Mouse (Mus musculus): ENCODE measurements at regions not wholly inside any gene's neighbourhood (a gene's known extent, or its start where the extent isn't known, plus 50 kb on each side); places are given as distances from the start of the nearest gene placed in this dataset.

DNA sequence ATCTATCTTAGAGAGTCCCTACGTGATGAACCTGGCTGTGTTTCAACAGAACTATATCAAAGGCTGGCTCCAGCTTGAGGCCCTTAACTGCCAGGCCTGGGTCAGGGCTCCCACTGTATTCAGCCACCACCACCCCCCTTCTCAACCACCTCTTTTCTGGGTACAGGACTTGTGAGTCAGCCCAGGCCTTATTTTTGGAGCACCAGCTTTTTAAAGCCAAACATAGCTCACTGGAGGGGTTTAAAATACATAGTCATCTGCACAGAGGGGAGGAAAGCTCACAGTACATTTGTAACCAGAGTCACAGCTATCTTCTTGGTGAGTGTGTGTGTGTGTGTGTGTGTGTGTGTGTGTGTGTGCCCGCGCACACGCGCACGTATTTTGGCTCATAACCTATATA, 509.0 kb downstream of the Adam3 start:
- TF ChIP-seq USF2 (IDR thresholded peaks at IDR 0.05; ENCODE audit: borderline replicate concordance in 1 of 2, insufficient read depth in 1 of 2, low read depth in 1 of 2, low read length in 2 of 2) (no peak), TAL1 (IDR thresholded peaks at IDR 0.05; ENCODE audit: low read length) (no peak), ZC3H11A (IDR thresholded peaks at IDR 0.05; ENCODE audit: low read depth, low read length) (no peak), CTCF (IDR thresholded peaks at IDR 0.05 in 2 of 3, conservative IDR thresholded peaks at IDR 0.05 in 1 of 3; ENCODE audit: control insufficient read depth in 1 of 3, insufficient read depth in 1 of 3, low read depth in 2 of 3, low read length in 3 of 3, poor library complexity in 1 of 3, severe bottlenecking in 1 of 3) (no peak), RAD21 (IDR thresholded peaks at IDR 0.05; ENCODE audit: low read depth, low read length) (no peak), NELFE (IDR thresholded peaks at IDR 0.05; ENCODE audit: low read depth, low read length) (no peak), ZNF384 (IDR thresholded peaks at IDR 0.05; ENCODE audit: low read depth, low read length) (no peak), MAFK (IDR thresholded peaks at IDR 0.05; ENCODE audit: borderline replicate concordance, low read depth, low read length) (no peak), EP300 (IDR thresholded peaks at IDR 0.05; ENCODE audit: low read depth in 1 of 2, low read length in 2 of 2) (no peak), JUND (IDR thresholded peaks at IDR 0.05; ENCODE audit: low read depth, low read length) (no peak), E2F4 (IDR thresholded peaks at IDR 0.05; ENCODE audit: borderline replicate concordance, low read depth, low read length) (no peak), UBTF (IDR thresholded peaks at IDR 0.05; ENCODE audit: borderline replicate concordance, insufficient read depth, low read depth, low read length) (no peak), SIN3A (IDR thresholded peaks at IDR 0.05; ENCODE audit: low read length) (no peak), MYC (IDR thresholded peaks at IDR 0.05; ENCODE audit: low read depth, low read length) (no peak)
